Mouse (Mus musculus) right cerebral cortex, postnatal 4 days (tissue): ENCODE results near the gene Plekha7.

Experiments
- DNase-seq: peaks from one replicate; pipeline ENCODE4 v3.0.0-alpha.2; 2022

The Plekha7 gene

DNA sequence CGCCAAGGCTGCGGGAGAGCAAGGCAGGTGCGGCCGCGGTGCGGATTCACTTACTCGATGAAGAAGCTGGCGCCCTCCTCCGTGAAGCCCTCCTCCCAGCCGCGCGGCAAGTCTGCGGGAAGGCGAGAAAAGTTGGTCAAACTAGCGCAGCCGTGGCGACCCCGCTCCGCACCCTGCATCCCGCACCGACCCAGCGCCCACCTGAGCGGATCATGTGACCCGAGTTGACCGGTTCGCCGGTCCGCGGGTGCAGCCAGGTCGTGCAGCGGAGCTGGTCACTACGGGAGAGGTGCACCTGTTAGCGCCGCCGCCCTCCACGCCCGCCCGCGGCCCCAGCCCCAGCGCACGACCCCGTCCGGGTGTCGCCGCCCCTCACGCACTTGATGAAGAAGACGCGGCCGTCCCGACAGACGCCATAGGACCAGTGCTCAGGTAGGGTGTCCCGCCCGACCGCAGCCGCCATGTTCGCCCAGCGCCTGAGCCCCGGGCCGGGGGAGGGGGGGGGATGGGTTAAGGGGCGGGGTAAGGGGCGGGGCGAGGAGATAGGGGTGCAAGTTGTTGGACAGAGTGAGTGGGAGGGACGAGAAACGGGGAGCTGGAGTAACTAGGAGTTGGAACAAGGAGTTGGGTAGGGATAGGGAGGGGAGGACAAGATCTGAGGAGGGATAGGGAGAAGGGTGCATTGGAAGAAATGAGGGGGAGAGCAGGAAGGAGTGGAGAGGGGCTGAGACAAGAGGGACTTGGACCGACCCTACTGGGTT is at the start of gene Plekha7:
TSS of gene Plekha7 (minus strand) at position 506 of the 761 bp plus-strand sequence.
- peak; percentile 28 for DNase-seq

DNA sequence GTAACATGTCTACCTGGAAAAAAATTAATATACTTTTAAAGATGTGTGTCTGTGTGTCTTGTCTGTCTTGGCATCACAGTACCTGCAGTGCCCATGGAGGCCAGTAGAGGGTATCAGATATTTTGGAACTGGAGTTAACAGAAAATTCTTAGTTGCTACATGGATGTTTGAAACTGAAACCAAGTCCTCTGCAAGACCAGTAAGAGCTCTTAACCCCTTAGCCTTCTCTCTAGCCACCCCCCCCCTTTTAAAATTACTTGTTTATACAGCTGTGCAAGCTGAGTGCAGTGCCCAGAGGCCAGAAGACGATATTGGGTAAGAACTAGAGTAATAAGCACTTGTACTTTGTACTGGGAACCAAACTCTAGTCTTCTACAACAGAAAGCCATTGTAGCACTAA is 28.1 kb upstream of the Plekha7 start:
- peak; percentile 45 for DNase-seq

DNA sequence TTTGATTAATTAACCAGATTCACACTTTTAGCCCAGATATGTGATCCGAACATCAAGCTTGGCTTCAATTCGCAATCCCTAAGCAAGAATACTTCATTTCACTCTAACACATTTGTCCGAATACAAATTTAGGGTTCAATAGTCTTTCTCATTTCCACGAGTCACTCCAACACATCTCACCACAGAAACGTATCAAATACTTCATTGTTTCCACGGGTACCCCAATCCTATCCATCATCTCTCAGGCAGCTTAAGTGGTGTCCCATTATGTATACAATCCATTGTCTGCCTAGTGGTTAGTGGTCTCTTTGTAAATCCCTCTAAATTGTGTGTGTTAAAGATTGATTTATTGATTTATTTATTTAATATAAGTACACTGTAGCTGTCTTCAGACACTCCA is 27.0 kb upstream of the Plekha7 start:
- no peak for DNase-seq

DNA sequence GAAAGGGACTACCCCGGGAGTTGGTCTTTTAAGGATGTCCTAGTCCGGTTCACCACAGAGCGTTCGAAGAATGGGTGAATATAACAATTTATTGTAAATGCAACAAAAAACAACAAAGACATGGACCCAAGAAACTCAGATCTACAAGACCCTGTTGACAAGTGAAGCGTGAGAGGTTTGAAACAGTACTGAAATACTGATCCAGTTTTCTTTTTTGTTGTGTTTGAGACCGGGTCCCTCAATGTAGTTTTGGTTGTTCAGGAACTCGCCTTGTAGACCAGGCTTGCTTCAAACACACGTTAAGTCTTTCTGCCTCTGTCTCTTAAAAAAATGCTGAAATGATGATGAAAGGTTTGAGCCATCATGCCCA is 26.5 kb upstream of the Plekha7 start:
- DNase-seq: no peak

DNA sequence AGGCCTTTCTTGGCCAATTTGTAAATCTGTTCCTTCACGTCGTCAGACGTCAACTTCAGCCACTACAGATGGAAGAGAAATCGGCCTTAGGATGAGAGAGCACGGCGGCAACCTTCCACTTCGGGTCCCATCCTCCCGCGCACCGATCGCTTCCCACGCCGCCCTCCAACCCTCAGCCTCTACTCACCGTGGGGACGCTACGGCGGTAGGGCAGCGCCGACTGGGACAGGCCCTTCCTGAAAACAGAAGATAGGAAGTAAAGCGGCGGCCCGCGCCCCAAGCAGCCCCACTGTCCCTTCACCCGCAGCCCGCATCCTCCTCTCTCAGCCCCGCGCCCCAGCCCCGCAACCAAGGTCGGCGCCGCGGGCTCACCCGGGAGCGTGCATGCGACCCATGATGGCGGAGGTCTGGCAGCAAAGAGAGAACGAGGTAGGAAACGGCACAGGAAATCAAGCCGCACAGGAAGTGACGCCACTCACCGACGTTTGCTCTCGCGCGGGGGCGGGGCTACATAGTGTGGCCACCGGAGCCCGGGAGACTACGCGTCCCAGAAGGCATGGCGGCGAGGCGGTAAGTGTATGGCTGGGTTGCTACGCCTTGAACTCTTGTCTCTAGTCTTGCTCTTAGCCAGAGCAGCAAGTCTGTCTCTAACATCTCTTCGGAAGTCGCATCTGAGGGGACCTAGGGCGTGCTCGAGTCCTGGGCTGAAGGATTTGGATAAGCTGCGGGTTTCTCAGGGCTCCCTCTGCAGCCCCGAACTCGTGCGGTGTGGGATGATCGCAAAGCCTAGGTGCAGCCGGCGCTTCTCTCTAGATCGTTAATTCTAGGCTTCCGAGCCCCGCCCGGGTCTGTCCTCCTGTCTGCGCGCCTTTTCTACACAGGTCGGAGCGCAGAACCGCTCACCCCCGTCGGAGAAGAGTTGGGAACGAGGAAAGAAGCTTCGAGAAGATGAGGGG is 25.8 kb upstream of the Plekha7 start, which contains the start of gene Rps13:
TSS of gene Rps13 (minus strand) at position 483 of the 956 bp plus-strand sequence.
- peak; percentile 98 for DNase-seq

DNA sequence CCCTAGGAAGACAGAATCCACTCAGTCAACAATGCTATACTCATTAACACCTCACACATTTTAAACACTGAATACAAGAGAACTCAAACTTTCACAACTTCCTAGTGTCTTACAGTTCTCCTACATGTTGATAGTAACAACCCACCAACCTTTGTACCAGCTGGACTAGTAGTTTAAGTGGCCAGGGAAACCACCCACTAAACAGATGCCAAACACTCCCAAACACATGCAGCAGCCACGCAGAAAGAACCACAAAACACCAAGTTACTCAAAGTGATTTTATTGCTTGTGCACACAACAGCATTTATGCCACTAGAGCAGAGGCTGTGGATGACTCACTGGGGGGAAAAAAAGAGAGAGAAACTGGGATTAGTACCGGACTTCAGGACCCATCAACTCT is 23.1 kb upstream of the Plekha7 start:
- DNase-seq: no peak

DNA sequence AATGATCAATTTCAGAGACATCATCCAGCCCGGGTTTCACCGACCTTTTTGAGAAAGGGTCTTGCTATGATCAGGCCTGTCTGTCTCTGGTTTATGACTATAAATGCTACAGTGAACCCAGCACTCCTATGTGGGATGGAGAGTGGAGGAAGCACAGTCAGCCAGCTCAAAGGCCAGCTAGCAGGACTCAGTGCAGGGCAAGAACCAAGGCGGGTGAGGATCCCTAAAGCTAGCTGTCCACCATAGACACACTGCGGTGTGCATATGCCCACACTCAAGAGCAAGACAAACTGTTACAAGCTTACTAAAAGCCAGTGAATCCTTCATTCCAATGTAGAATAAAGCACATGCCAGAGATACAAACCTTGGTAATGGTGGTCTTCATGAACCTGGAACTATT is 21.7 kb upstream of the Plekha7 start:
- DNase-seq: no peak

DNA sequence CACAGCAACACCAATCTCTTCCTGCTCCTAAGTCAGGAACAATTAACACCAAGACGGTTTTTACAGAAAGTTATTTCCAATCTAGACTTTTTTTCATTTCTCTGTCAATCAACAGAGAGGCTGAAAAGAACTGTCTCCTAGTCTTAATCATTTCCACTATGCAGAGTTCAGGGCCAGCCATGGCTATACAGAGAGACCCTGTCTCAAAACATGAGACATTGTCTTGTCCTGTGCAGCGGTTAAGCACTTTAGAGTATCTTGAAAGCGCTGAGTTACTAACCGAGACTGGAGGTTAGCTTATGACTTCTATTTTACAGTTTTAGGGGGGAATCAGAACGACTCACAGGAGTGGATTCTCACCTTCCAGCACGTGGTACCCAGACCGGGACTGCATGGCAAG is 20.6 kb upstream of the Plekha7 start:
- DNase-seq: no peak

DNA sequence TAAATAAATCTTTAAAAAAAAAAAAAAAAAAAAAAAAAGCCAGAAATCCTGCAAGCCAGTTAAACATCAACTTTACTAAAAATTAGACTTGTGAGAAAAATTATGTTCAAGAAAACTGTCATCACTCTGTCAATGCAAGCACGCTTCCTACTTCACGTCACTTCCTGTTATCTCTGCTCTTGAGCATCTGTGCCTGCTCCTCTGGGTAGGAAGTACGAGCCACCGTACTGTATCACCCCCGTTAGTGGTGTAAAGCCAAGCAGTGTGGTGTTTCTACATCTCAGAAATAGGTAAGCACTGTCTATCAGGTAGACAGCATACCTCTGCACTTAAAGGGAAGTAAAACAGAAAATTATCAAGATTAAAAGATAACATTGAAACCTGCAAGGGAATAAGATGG is 19.7 kb upstream of the Plekha7 start:
- no peak for DNase-seq

DNA sequence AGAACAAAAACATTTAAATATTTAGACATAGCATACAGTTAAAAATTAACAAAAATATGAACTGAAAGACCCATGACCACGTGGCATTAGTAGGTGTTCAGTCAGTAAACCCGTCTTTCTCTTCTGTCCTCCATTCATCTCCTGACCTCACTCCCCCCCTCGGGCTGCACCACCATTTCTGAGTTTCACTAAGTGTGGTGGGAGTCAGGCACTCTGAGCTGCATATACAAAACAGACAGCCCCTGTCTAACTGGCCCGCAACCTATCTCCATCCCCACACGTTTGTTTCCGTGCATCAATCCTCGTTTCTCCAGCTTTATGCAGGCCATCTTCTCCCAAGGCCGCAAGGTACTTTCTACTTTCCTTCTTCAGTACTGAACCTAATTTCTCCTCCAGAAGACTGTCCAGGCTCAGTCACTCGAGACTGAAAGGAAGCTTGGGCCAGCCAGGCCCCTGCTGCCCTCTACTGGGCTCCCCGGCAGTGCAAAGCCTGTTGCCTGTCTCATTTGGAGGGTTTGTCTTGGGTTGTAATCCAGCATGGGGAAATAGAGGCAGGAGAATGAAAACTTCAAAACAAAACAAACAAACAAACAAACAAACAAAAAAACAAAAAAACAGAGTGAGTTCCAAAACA is 15.3 kb upstream of the Plekha7 start:
- peak; percentile 67 for DNase-seq

DNA sequence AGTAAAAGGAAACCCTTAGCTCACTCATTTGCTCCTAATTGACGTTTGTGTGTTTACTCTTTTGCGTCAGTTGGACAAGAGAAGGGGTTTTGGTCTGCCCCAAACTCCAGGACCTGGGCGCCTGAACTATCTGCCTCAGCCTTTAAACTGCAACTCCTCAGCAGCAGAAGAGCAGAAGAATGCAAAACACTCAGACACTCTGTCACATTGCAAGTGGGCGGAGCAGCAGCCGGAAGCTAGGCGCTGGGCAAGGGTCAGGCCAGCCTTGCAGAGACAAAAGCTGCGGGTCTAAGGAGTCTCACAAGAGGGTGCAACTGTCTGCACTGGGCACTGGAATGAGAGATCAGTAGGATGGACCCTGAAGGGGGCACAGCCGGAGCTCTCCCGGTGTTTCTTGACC is 1.3 kb upstream of the Plekha7 start:
- DNase-seq: no peak

DNA sequence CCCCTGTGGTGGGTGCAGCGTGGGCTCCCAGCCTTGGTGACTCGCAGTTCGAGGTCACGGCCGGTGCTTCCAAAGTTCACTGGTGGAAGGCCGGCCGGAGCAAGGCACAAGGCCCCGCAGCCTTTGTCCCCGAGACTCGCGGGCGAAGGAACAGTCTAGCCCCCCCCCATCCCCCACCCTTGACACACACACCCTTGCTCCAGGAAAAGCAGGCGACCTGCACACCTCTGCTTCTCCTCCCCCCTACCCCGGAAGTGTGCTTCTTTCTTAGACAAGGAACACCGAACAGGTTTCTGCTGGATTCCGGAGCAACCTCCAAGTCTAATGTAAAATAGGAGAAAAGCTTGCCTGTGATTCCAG is 436 bp upstream of the Plekha7 start:
- DNase-seq: no peak

DNA sequence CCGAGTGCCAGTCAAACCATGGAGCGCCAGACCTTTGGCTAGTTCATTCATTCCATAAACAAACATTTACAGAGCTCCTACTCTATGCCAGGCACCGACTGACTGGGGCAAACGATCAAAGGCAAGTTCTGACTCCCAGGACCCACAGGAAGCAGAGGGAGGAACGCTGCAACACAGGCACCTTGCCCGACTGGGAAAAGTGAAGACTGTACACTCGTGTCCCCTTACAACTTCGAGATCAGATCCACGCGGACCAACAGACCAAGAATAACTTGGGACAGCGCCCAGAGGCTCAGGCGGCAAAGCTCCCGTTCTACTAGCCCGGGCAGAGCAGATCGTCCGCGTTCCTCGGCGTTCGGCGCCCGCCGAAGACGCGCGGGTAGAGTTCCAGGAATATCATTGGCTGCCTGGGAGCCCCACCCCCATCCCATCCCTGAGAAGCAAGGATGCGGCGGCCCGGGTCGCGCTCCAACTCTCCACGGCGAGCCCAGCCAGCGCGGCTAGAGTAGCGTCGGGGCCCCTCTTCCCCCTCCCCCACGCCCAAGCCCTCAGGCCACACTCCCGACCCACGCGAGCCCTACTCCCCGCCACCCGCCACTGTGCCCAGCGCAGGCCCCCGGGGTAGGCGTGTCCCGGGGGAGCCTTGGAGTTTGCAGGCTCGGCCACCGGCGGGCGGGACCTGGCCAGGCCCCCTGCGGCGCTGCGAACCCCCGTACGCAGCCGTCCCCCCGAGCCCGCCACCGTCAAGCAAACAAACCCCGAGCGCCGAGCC is 891 bp downstream of the Plekha7 start:
- peak; percentile 70 for DNase-seq

DNA sequence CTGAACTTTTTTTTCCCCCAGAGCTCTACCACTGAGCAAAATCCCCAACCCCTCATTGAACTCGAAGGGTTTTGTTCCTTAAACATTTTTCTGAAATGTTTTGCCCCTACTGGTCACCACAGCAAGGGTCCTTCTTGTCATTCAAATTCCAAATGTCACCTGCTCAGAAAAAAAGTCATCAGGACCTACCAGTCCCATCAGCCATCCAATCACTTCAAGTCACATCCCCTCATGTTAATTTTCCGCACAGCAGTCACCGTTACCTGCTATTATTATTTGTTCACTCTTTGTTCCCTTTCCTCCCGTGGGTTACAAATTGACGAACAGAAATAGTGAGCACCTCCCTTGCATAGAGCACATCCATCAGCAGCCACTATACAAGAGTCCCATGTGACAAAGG is 1.6 kb downstream of the Plekha7 start:
- DNase-seq: no peak

DNA sequence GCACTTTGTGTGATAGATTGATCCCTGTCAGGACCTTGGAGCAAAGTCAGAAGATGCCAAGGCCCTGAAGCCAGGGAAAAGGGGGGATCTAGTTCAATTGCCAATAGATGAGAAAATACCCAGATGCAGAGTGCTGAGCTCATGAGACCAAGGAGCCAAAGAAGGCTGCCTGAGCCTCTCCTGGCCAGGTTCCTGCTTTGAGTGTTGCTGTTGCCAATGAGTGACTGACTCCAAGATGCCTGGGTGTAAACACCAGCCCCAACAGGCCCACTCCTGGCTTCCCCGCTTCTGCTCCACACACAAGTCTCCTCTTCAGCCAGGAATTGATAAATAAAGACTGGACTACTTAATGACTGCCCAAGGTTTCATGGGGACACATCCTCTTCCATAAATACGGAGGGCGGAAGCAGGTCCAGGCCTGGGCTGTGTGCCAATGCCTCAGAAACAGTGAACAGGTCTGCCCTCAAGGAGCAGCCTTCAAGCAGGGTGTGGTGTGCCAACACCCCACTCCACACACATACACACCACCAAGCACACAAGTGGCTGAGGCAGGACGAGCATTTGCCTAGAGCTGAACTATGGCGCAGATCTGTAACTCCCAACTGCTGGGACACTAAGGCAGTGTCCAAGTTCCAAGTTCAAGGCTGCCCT is 6.4 kb downstream of the Plekha7 start:
- no peak for DNase-seq

DNA sequence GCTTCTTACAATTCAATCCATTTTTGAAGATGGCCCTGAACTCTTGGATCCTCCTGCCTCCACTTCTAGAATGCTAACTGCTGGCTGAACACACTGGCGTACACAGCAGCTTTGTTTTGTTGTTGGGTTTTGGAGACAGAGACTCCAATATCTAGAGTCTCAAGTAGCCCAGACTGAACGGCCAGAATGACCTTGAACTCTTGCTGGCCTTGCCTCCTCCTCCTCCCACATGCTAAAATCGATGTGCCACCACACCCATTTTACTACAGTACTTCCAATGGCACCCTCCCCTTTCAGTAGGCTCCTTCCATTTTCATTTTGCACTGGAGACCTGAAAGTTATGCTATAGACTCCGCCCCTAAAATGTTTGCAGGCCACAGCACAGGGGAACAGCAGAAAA is 7.0 kb downstream of the Plekha7 start:
- no peak for DNase-seq

DNA sequence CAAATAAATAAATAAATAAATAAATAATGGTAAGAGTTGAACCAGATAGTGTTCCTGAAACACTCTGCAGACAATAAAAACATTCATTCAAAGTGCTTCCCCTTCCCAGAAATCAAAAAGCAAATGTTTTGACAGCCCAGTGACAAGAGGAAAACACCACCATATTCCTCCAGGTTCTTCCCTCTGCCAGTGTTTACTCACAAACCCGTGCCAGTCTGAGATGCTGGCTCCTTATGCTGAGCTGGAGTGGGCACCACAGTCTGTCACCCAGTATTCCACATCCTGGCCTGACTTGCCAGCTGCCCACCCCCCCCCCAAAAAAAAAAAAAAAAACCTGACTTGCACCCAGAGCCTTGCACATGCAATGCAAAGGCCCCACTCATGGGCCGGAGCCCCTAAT is 9.3 kb downstream of the Plekha7 start:
- DNase-seq: no peak

DNA sequence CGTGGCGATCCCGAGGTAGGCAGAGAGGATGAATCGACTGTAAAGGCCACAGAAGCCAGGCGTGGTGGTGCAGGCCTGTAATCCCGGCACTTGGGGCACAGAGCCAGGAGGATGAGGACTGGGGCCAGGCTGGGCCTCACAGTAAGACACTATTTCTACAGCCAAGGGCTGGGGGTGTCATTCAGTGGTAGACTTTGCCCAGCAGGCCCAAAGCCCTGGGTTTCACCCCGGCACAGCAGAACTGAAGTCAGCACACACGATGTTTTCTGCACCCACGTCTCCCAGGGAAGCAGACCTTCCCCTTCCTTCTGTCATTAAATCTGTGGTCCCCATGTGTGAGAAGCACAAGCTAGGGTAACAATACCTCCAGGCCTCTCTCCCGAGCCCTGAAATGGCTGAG is 9.8 kb downstream of the Plekha7 start:
- peak; percentile 27 for DNase-seq

DNA sequence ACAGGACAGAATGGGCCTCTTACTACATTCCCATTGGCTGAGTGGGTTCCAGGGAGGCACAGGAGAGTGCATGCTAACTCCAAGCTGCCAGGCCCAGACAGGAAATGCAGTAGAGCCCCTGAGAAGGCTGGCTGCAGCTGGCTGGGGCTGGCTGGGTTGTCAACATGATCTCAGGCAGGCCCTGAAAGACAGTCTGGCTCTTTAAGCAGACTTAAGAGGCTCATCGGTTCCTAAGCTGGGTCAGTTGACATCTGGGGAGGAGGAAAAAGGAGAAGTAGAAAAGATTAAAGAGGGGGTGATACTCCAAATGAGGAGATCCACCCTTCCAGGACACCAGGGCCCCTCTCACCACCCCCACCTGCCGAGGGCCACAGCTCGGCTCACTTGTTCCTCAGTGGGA is 13.2 kb downstream of the Plekha7 start:
- DNase-seq: no peak

DNA sequence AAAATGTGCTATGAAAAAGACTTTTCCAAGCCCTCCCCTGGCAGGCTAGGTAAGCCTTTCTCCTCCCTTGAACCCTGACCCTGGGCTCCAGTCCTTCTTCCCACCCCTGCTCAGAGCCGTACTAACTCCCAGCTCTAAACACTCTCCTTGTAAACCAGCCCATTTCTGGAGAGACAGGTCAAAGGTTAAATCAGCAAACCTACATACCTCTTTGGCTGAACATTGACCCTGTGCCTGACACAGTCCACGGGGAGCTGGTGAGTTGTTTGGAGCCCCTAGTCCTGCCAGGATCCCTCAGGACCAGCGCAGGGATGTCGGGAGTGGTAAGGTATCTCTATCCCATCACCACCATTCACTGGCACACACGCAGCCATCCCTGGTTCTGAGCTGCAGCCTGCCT is 15.8 kb downstream of the Plekha7 start:
- no peak for DNase-seq

DNA sequence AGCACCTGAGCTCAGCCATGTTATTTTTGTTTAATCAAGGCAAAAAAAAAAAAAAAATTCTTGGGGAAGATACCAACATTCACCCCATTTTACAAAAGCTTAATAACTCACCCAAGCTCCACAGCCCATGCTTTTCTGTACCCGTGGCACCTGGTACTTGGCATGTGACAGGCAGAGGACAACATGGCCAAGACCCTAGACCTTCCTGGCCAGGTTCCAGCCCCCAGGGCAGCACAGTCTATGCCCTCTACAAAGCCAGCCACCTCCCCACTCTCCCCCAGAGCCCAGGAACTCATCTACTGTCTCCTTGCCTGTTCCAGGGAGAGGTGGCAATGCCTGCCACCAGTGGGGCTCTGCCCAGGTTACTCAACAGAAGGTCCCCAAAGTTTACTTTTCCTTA is 17.6 kb downstream of the Plekha7 start:
- no peak for DNase-seq

DNA sequence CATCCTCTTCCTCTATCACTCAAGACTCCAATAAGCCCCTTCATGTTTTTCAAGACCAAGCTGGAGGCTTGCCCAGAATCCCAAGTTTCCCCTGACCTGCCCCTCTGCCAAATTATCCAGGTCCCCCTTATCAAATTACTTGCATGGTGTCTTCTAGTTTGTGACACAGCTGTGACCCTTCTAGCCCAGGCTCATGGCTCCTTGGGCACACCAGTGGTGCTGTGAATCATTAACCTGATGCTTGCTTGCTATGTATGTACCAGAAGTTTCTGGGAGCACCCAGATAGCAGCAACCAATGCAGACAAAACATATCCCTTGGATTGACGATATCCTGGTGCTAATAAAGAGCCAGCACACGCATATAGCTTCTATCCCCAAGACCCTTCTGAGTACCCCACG is 19.2 kb downstream of the Plekha7 start:
- no peak for DNase-seq
